Mouse (Mus musculus) embryonic facial prominence, embryonic 11.5 days (tissue): ENCODE data around the gene Atf6b. TPM values are rescaled to one million over a fixed set of nuclear protein-coding genes. Genes with fewer than 3 reads are reported as not detected.
A peak's percentile ranks its signal among the peaks of the same experiment; 100 is the strongest.

Experiments
- ATAC-seq: fragments of 200-750 bp; cut with Nextera tagmentation; replicated peaks from 2 replicates; pipeline ENCODE4 v1.8.0; 2017; ENCODE audit warnings: low read depth; ENCODE audit not compliant: insufficient number of reproducible peaks, low FRiP score, low TSS enrichment
- DNase-seq: peaks from one replicate; pipeline ENCODE4 v3.0.0-alpha.2; 2015; ENCODE audit warnings: low spot score
- H3K27ac ChIP-seq: fragments of 300-500 bp; sonication (generic); replicated peaks from 2 replicates; pipeline ENCODE4 v1.5.1; 2014; ENCODE audit warnings: mild to moderate bottlenecking, low read depth, low read length, control low read depth
- H3K27me3 ChIP-seq: fragments of 300-500 bp; sonication (generic); 2 replicates; pipeline ENCODE4 v1.6.1; 2014; ENCODE audit warnings: mild to moderate bottlenecking, low read length, moderate library complexity, mixed read lengths; ENCODE audit not compliant: control insufficient read depth, insufficient read depth
- H3K36me3 ChIP-seq: fragments of 300-500 bp; sonication (generic); replicated peaks from 2 replicates; pipeline ENCODE4 v1.6.1; 2014; ENCODE audit warnings: low read depth, mild to moderate bottlenecking, low read length, moderate library complexity, mixed read lengths; ENCODE audit not compliant: control insufficient read depth, insufficient read depth
- H3K4me1 ChIP-seq: fragments of 300-500 bp; sonication (generic); 2 replicates; pipeline ENCODE4 v1.6.1; 2014; ENCODE audit warnings: low read length, mixed read lengths; ENCODE audit not compliant: control insufficient read depth, insufficient read depth
- H3K4me2 ChIP-seq: fragments of 300-500 bp; sonication (generic); 2 replicates; pipeline ENCODE4 v1.6.1; 2014; ENCODE audit warnings: low read depth, mild to moderate bottlenecking, control low read depth, low read length, moderate library complexity
- H3K4me3 ChIP-seq: fragments of 300-500 bp; sonication (generic); 2 replicates; pipeline ENCODE4 v1.5.1; 2014; ENCODE audit warnings: low read depth, low read length, control low read depth
- H3K9ac ChIP-seq: fragments of 300-500 bp; sonication (generic); replicated peaks from 2 replicates; pipeline ENCODE4 v1.6.1; 2014; ENCODE audit warnings: mild to moderate bottlenecking, control low read depth, low read length
- H3K9me3 ChIP-seq: fragments of 300-500 bp; sonication (generic); replicated peaks from 2 replicates; pipeline ENCODE4 v1.6.1; 2016; ENCODE audit warnings: mild to moderate bottlenecking, low read length, inconsistent platforms, mixed read lengths; ENCODE audit not compliant: control insufficient read depth
- WGBS: fragments of 180-500 bp; shearing (Covaris S2); extraction: QIAGEN DNeasy Blood & Tissue Kit; methylation state at CpG from one replicate; pipeline ENCODE4 v1.1.7; 2014; 5-methylcytosine and 5-hydroxymethylcytosine counted together
- polyA plus RNA-seq: library from polyadenylated mRNA; unstranded; fragments of >200 nt; fragmentation: Nextera tagmentation; extraction: Ambion mirVana; gene quantifications from 2 replicates; pipeline ENCODE4 v1.2.1, GENCODE M21; 2014

Gene Atf6b
- polyA plus RNA-seq, 1 experiment from 2014 or later, result 55.8 TPM

DNA sequence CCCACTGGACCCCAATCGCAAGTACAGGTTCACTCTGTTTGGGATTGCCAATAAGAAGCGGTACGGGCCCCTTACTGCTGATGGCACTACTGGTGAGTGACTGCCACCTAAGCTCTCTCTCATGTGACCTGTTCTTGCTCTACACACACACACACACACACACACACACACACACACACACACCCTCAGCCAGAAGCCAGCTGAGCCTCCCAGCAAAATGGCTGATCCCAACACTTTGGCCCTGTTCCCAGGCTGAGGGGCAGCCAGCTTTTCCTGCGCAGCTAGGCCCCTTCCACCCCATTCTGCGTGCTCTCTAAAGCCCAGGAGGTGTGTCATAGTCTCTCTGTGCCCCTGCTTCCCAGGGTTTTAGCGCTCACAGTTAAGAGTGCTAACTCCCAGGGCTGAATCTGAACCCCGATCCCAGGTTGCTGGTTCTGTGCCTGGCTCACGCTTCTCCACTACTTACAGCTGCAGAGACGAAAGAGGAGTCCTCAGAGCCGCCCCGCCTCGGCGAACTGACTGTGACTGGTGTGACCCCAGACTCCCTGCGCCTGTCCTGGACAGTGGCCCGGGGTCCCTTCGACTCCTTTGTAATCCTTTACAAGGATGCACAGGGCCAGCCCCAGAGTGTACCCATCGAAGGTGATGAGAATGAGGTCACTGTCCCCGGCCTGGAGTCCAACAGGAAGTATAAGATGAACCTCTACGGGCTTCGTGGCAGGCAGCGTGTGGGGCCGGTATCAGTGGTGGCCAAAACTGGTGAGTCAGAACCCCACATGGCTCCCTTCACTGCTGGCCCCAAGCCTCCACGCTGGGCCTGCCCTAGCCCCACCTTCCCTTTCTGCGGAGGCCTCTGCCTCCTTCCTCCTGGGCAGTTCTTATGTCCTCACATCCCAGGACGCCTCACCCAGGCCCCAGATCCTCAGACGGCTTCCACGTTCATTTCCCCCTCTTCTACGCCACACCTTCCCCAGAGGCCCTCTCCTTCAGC is 38.5 kb downstream of the Atf6b start:
- Histone ChIP-seq H3K9ac (no peak overlapping the region), H3K4me2 (no peak overlapping the region), H3K4me3 (no peak overlapping the region), H3K9me3 (no peaks in the 10 kb centered on the region), H3K27ac (no peak overlapping the region), H3K36me3 (no peaks in the 10 kb centered on the region), H3K27me3 (no peaks in the 10 kb centered on the region), H3K4me1 (no peaks in the 10 kb centered on the region)
- WGBS, result 81% methylated on average over 28 of the region's 28 CpGs
- ATAC-seq (no peak), DNase-seq (no peak)

DNA sequence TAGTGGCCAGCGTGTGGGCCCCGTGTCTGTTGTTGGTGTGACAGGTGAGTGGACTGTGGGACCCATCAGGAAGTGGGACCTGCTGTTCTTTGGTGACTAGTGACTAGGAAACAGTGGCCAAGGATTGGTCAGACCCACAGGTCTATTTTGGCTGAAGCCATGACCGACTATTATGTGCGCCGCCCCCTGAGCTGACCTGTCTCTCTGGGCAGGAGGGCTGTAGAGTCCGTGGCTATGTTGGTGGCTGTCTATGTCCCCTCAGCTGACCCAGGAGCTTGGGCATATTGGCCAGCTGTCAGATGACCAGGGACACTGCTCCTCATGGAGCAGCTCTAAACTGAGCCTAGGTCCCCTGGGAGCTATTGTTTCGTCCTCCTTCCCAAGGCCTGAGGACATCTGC is 41.9 kb downstream of the Atf6b start:
- H3K36me3 ChIP-seq, result no peaks in the 10 kb centered on the region
- H3K4me3 ChIP-seq, result no peak overlapping the region
- H3K4me1 ChIP-seq, result no peaks in the 10 kb centered on the region
- no peak for ATAC-seq
- no peak for DNase-seq
- no peak overlapping the region for H3K27ac ChIP-seq
- H3K9ac ChIP-seq, result no peak overlapping the region
- no peaks in the 10 kb centered on the region for H3K9me3 ChIP-seq
- H3K4me2 ChIP-seq, result no peak overlapping the region
- WGBS, result 88% methylated on average over 7 of the region's 7 CpGs
- no peaks in the 10 kb centered on the region for H3K27me3 ChIP-seq

DNA sequence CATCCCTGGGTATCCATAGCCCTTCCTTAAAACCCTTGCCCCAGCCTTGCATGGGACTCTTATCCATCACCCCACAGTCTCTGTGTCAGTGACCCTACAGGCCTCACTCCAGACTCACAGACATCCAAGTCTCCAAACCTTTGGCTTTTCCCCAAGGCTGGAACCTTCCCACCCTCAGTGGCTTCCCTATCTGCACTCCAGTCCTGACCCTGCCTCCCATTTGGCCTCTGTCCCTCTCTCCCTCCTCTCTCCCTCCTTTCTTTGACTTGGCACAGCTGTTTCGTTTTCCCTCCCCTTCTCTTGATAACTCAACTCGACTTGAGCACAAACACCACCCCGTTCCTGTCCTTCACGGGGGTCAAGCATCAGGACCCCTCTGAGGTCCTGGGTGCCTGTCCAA is 43.5 kb downstream of the Atf6b start:
- Histone ChIP-seq H3K36me3 (no peaks in the 10 kb centered on the region), H3K4me2 (no peak overlapping the region), H3K9me3 (no peaks in the 10 kb centered on the region), H3K27me3 (no peaks in the 10 kb centered on the region), H3K27ac (no peak overlapping the region), H3K4me1 (no peaks in the 10 kb centered on the region), H3K4me3 (no peak overlapping the region), H3K9ac (no peak overlapping the region)
- WGBS, result 74% methylated on average over 4 of the region's 4 CpGs
- ATAC-seq (no peak), DNase-seq (no peak)

DNA sequence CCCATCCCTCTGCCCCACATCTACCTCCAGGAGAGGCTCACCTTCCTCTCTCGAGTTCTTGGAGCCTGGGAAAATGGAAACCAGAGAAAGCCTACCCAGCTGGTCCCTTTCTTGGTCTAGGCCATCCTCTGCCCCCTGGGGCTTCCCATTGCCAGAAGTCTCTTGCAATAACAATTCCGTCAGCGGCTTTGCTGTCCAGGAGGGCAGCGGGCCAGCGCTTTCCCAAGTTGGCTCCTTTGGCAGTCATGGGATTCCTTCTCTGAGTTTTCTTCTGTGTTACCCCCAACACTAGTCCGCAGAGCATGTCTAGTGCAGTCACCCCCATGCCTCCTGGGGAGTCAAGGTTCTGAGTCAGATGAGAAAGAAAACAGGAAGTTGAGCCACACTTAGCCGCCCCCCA is 46.0 kb downstream of the Atf6b start:
- H3K36me3 ChIP-seq, result no peaks in the 10 kb centered on the region
- WGBS, result 66% methylated on average over 7 of the region's 7 CpGs
- H3K9me3 ChIP-seq, result no peaks in the 10 kb centered on the region
- DNase-seq (no peak), ATAC-seq (no peak)
- no peaks in the 10 kb centered on the region for H3K4me1 ChIP-seq
- no peak overlapping the region for H3K4me3 ChIP-seq
- H3K27me3 ChIP-seq, result no peaks in the 10 kb centered on the region
- H3K27ac ChIP-seq, result no peak overlapping the region
- no peak overlapping the region for H3K4me2 ChIP-seq
- H3K9ac ChIP-seq, result no peak overlapping the region

DNA sequence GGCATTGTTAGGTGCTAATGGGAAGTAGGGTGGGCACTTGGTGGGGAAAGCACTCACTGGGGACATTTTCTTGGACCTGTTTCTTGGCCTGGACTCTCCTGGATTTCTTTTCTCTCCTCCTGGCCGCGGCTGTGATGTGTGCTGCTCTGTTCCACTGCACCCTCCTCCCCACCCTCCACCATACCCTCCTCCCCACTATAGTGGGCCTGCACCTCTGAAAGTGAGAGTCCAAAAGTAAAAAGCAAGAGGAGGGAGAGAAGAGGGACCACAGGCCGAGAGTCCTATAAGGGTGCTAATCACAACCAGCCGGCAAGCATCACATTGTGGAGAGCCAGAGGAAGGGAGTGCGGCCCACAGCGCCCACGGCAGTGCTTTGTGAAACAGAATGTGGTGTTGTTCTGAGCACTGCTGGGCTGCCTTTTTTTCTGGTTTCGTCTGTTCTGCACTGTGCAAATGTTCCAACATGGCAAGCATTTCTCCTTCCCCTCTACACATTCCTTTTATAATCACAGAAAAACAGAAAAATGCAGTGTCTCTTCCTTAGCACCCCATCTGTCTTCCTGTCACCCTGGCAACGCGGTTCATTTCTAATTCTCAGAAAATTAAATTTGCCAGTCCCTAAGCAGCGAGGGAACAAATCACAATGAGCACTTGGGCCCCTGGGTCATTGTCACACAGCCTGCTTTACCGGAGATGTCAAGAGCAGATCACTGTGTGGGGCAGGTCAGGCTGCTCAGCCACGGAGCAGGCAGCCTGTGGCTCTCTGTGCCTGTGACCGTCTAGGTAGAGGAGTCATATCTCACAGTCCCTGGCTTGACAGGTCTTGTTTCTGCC is 52.8 kb downstream of the Atf6b start:
- DNase-seq, result peak; percentile 36
- Histone ChIP-seq H3K4me2 (no peak overlapping the region), H3K4me1 (no peaks in the 10 kb centered on the region), H3K9ac (0 out of 2 replicates have a peak overlapping the region, but pooled peaks have one; percentile 2), H3K4me3 (no peak overlapping the region), H3K9me3 (no peaks in the 10 kb centered on the region), H3K36me3 (no peaks in the 10 kb centered on the region), H3K27me3 (no peaks in the 10 kb centered on the region), H3K27ac (no peak overlapping the region)
- ATAC-seq, result no peak
- 58% methylated on average over 14 of the region's 14 CpGs for WGBS

GRCm38 (mm10) chr17:34700671-34701071 is 53.7 kb downstream of the Atf6b start:
- no peak for DNase-seq
- H3K4me2 ChIP-seq, result no peak overlapping the region
- H3K4me1 ChIP-seq, result no peaks in the 10 kb centered on the region
- no peaks in the 10 kb centered on the region for H3K36me3 ChIP-seq
- WGBS, result 80% methylated on average over 2 of the region's 2 CpGs
- no peak overlapping the region for H3K4me3 ChIP-seq
- no peak for ATAC-seq
- H3K9me3 ChIP-seq, result no peaks in the 10 kb centered on the region
- no peak overlapping the region for H3K27ac ChIP-seq
- H3K9ac ChIP-seq, result no peak overlapping the region
- no peaks in the 10 kb centered on the region for H3K27me3 ChIP-seq
